Mouse (Mus musculus) liver, embryonic 11.5 days (tissue): ENCODE data around the gene Cfap61. TPM values are rescaled to one million over a fixed set of nuclear protein-coding genes. Genes with fewer than 3 reads are reported as not detected.

Source experiments
- ATAC-seq: fragments of 200-750 bp; cut with Nextera tagmentation; replicated peaks from 2 replicates; pipeline ENCODE4 v1.8.0; 2017; ENCODE audit warnings: moderate number of reproducible peaks, mild to moderate bottlenecking, moderate TSS enrichment, moderate library complexity; ENCODE audit not compliant: low FRiP score
- DNase-seq: peaks from one replicate; pipeline ENCODE4 v3.0.0-alpha.2; 2017; ENCODE audit warnings: low spot score
- H3K27ac ChIP-seq: fragments of 300-500 bp; sonication (generic); 2 replicates; pipeline ENCODE4 v1.5.1; 2014; ENCODE audit warnings: mild to moderate bottlenecking, low read depth, low read length, control low read depth
- H3K27me3 ChIP-seq: fragments of 300-500 bp; sonication (generic); replicated peaks from 2 replicates; pipeline ENCODE4 v1.6.1; 2014; ENCODE audit warnings: low read length, mixed read lengths; ENCODE audit not compliant: control insufficient read depth, insufficient read depth
- H3K36me3 ChIP-seq: fragments of 300-500 bp; sonication (generic); 2 replicates; pipeline ENCODE4 v1.6.1; 2014; ENCODE audit warnings: mild to moderate bottlenecking, low read length, moderate library complexity, mixed read lengths; ENCODE audit not compliant: control insufficient read depth, insufficient read depth
- H3K4me1 ChIP-seq: fragments of 300-500 bp; sonication (generic); replicated peaks from 2 replicates; pipeline ENCODE4 v1.6.1; 2014; ENCODE audit warnings: low read length, mixed read lengths; ENCODE audit not compliant: control insufficient read depth, insufficient read depth
- H3K4me2 ChIP-seq: fragments of 300-500 bp; sonication (generic); 2 replicates; pipeline ENCODE4 v1.6.1; 2014; ENCODE audit warnings: mild to moderate bottlenecking, control low read depth, moderate library complexity
- H3K4me3 ChIP-seq: fragments of 300-500 bp; sonication (generic); 2 replicates; pipeline ENCODE4 v1.5.1; 2014; ENCODE audit warnings: low read depth, low read length, control low read depth
- H3K9ac ChIP-seq: fragments of 300-500 bp; sonication (generic); 2 replicates; pipeline ENCODE4 v1.6.1; 2014; ENCODE audit warnings: low read depth, low read length, control low read depth
- H3K9me3 ChIP-seq: fragments of 300-500 bp; sonication (generic); 2 replicates; pipeline ENCODE4 v1.6.1; 2016; ENCODE audit warnings: low read length, inconsistent platforms, mixed read lengths; ENCODE audit not compliant: control insufficient read depth
- WGBS: fragments of 180-500 bp; shearing (Covaris S2); extraction: QIAGEN DNeasy Blood & Tissue Kit; methylation state at CpG from one replicate; pipeline ENCODE4 v1.1.7; 2014; 5-methylcytosine and 5-hydroxymethylcytosine counted together
- polyA plus RNA-seq: library from polyadenylated mRNA; unstranded; fragments of >200 nt; fragmentation: Nextera tagmentation; extraction: Ambion mirVana; gene quantifications from 2 replicates; pipeline ENCODE4 v1.2.1, GENCODE M21; 2014

Gene Cfap61
- polyA plus RNA-seq, 1 experiment from 2014 or later = not detected

DNA sequence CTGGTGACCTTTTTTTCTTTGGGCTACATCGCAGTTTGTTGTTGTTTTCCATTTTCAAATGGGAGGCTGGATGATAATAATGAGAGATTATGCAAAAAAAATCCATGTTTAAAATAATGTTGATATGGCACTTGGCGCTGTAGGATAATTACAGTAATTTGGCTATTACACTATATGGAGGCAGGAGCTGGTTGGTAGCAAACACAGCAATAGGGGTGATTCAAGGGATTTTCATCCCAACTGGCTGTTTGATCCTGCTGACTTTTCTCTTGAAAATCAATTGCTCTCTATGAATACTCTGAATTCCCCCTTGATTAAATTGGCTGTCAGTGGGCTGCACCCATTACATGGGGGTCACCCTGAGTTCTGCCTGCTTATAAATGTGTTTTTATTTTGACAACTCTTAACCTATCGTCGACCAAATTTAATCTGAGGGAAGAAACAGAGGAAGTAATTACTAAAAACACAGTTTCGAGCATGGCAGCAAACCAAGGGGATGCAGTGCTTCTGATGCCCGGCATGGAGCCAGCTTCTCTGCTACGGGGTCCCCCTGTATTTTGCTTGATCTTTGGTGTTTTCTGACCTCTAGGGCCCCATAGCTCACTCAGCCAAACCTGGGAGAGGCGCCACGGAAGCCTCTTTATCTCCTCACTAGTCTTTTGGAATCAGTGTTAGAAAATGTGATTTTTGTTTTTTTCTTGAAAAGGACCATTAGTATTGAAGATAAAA is 47.9 kb downstream of the Cfap61 start:
- ATAC-seq (no peak), DNase-seq (no peak)
- Histone ChIP-seq H3K27me3 (no peaks in the 10 kb centered on the region), H3K27ac (no peak overlapping the region), H3K9me3 (no peaks in the 10 kb centered on the region), H3K4me3 (no peak overlapping the region), H3K36me3 (no peaks in the 10 kb centered on the region), H3K4me1 (no peaks in the 10 kb centered on the region), H3K9ac (no peak overlapping the region), H3K4me2 (no peak overlapping the region)
- 76% methylated on average over 9 of the region's 9 CpGs for WGBS

DNA sequence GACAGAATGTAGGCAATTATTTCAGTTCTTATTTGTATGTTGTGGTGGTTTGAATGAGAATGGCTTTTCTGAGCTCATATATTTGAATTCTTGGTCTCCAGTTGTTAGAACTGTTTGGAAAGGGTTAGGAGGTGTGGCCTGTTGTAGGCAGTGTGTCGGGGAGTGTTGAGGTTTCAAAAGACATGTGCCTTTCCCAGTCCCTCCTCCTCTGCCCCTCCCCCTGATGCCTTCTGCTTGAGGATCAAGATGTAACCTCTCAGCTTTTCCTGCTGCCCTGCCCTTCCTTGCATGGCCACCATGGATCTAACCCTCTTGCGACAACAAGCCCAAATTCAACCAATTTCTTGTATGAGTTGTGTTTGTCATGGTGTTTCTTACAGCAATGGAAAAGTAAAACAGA is 53.2 kb downstream of the Cfap61 start:
- WGBS = 77% methylated on average over 2 of the region's 2 CpGs
- no peaks in the 10 kb centered on the region for H3K27me3 ChIP-seq
- no peak overlapping the region for H3K4me2 ChIP-seq
- H3K4me1 ChIP-seq = no peaks in the 10 kb centered on the region
- no peak for ATAC-seq
- DNase-seq = no peak
- no peak overlapping the region for H3K27ac ChIP-seq
- no peak overlapping the region for H3K4me3 ChIP-seq
- H3K36me3 ChIP-seq = no peaks in the 10 kb centered on the region
- H3K9me3 ChIP-seq = no peaks in the 10 kb centered on the region
- no peak overlapping the region for H3K9ac ChIP-seq

DNA sequence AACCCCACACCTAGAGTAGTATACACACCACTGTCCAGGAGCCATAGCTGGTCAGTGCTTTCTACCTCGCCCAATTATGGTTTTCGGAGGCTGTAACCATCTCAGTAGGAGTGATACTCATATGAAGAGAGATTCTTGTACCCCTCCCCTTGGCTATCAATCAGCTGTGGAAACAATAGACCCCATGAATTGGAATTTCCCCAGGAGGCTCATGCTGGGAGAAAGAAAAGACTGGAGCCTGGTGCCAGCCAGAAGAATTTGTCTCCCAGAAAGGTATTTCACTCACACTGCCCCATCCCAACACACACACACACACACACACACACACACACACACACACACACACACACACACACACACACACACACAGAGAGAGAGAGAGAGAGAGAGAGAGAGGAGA is 55.9 kb downstream of the Cfap61 start:
- no peak for DNase-seq
- no peak overlapping the region for H3K9ac ChIP-seq
- no peaks in the 10 kb centered on the region for H3K4me1 ChIP-seq
- 71% methylated on average over 2 of the region's 2 CpGs for WGBS
- H3K4me3 ChIP-seq = no peak overlapping the region
- H3K36me3 ChIP-seq = no peaks in the 10 kb centered on the region
- ATAC-seq = no peak
- H3K27ac ChIP-seq = no peak overlapping the region
- no peak overlapping the region for H3K4me2 ChIP-seq
- no peaks in the 10 kb centered on the region for H3K27me3 ChIP-seq
- H3K9me3 ChIP-seq = no peaks in the 10 kb centered on the region

DNA sequence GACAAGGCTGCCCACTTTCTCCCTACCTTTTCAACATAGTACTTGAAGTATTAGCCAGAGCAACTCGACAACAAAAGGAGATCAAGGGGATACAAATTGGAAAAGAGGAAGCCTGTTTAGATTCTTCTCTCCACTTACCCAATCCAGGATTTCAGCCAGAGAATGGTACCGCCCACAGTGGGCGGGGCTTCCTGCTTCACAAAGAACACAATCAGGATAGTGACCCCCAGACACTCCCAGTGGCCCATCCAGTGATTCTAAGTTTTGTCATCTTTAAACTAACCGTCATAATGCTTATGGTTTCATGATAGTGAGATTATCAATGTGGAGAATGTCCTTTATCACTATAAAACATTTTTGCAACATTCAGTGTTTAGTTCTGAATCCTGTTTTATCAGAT is 61.9 kb downstream of the Cfap61 start:
- no peaks in the 10 kb centered on the region for H3K9me3 ChIP-seq
- H3K9ac ChIP-seq = no peak overlapping the region
- H3K27me3 ChIP-seq = no peaks in the 10 kb centered on the region
- H3K27ac ChIP-seq = no peak overlapping the region
- DNase-seq (no peak), ATAC-seq (no peak)
- no peak overlapping the region for H3K4me2 ChIP-seq
- no peaks in the 10 kb centered on the region for H3K36me3 ChIP-seq
- WGBS = 58% methylated on average over 4 of the region's 4 CpGs
- H3K4me3 ChIP-seq = no peak overlapping the region
- H3K4me1 ChIP-seq = no peaks in the 10 kb centered on the region

DNA sequence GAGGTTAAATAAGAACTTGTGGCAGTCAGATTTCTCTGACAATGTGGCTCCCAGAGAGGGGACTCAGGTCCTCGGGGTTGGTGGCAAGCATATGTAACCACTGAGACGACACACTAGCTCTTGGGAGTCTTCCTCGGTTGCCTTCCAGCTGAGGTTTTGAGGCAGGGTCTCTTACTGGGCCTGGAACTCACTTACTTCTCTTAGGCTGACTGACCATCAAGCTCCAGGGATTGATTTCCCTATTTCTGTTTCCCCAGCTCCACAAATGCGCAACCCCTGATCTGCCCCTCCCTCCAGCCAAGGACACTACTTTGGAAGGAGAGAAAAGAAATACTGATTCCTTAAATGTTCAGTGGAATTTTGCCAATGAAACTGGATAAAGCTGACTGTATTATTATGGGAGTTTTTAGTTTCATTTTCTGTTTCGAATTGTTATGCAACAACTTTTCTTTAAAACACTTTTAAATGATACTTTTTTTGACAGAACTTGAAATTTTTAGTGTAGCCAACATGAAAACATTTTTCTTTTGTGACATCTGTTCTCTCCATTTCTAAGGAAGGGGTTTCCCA is 63.5 kb downstream of the Cfap61 start:
- WGBS = 70% methylated on average over 5 of the region's 5 CpGs
- Histone ChIP-seq H3K27me3 (no peaks in the 10 kb centered on the region), H3K4me3 (no peak overlapping the region), H3K27ac (no peak overlapping the region), H3K4me1 (no peaks in the 10 kb centered on the region), H3K9me3 (no peaks in the 10 kb centered on the region), H3K4me2 (no peak overlapping the region), H3K36me3 (no peaks in the 10 kb centered on the region), H3K9ac (no peak overlapping the region)
- ATAC-seq (no peak), DNase-seq (no peak)

GRCm38 (mm10) chr2:146008801-146009200 is 74.2 kb downstream of the Cfap61 start:
- ATAC-seq (no peak), DNase-seq (no peak)
- H3K27me3 ChIP-seq = no peaks in the 10 kb centered on the region
- no peak overlapping the region for H3K9ac ChIP-seq
- no peak overlapping the region for H3K4me3 ChIP-seq
- H3K27ac ChIP-seq = no peak overlapping the region
- no peak overlapping the region for H3K4me2 ChIP-seq
- H3K4me1 ChIP-seq = peaks cover 4% of the 10 kb centered on the region; the same call in 1 of the 2 replicates
- H3K36me3 ChIP-seq = no peaks in the 10 kb centered on the region
- 88% methylated on average over 6 of the region's 6 CpGs for WGBS
- H3K9me3 ChIP-seq = no peaks in the 10 kb centered on the region

GRCm38 (mm10) chr2:146009596-146010349 is 75.2 kb downstream of the Cfap61 start:
- DNase-seq (no peak), ATAC-seq (peak; percentile 58; the same call in 1 of the 2 replicates)
- 47% methylated on average over 2 of the region's 2 CpGs for WGBS
- H3K4me2 ChIP-seq = no peak overlapping the region
- no peak overlapping the region for H3K9ac ChIP-seq
- H3K36me3 ChIP-seq = no peaks in the 10 kb centered on the region
- H3K27ac ChIP-seq = no peak overlapping the region
- H3K4me3 ChIP-seq = no peak overlapping the region
- H3K9me3 ChIP-seq = no peaks in the 10 kb centered on the region
- no peaks in the 10 kb centered on the region for H3K27me3 ChIP-seq
- H3K4me1 ChIP-seq = peaks cover 4% of the 10 kb centered on the region; the same call in 1 of the 2 replicates

DNA sequence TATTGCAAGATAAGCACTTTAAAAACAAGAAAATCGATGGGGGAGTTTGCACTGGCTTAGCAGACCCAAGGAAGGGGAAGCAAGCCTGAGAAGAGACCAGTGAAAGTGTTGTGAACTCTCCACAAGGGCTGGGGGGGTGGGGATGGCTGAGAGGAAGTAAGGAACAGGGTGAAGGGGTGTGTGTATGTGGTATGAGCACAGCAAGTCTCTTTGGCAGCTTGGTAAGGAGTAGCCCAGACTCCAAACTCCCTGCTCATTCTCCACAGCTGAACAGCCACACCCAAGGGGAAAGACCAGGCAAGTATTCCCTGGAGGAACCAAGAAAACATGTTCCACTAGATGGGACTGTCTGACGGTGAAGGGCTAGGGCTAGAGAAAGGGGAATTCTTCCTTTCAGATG is 76.2 kb downstream of the Cfap61 start:
- WGBS = 21% methylated on average over 2 of the region's 2 CpGs
- Histone ChIP-seq H3K36me3 (no peaks in the 10 kb centered on the region), H3K27ac (no peak overlapping the region), H3K9me3 (no peaks in the 10 kb centered on the region), H3K4me1 (peaks cover 4% of the 10 kb centered on the region; the same call in 1 of the 2 replicates), H3K4me3 (no peak overlapping the region), H3K27me3 (no peaks in the 10 kb centered on the region), H3K9ac (no peak overlapping the region), H3K4me2 (no peak overlapping the region)
- no peak for DNase-seq
- no peak for ATAC-seq
